Mouse (Mus musculus): Measurements from ENCODE around the gene Vmn1r114. TPM values are rescaled to one million over a fixed set of nuclear protein-coding genes. Genes with fewer than 3 reads are reported as not detected.
"Not testable (repeated sequence)": the region's sequence is repeated elsewhere in the genome, so short reads cannot be mapped to it uniquely, and the experiment has no call there.

The Vmn1r114 gene
- not detected for total RNA-seq (2022)

DNA sequence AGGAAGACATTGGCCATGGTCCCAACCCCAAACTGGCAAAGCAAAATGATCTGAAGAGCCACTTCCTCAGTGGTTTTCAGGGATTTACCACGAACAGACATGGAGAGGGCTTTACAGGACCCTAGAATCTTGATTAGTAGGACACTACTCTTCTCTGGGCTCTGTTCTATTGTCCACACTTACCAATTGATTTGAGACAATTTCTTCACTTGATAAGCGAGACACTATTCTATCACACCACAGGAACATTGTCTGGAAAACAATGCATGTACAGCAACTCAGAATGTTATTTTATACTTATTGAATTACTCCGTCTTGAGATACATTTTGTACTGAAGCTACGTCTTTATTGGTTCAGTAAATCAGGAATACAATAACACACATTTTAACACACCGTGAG, at the start of gene Vmn1r114:
Vmn1r114 (minus strand) TSS at position 101 of the 400 bp plus-strand sequence.
- not testable (repeated sequence) for DNase-seq (ENCODE audit: low spot score in 2 of 2)

DNA sequence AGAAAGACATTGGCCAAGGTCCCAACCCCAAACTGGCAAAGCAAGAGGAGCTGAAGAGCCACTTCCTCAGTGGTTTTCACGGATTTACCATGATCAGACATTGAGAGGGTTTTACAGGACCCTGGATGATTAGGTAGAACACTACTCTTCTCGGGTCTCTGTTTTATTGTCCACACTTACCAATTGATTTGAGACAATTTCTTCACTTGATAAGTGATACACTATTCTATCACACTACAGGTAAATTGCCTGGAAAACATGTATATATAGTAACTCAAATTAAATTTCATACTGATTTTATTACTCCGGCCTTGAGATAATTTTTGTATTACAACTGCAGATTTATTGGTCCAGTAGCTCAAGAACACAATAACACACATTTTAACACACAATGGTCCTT, 32.9 kb upstream of the Vmn1r114 start, which contains the start of gene Vmn1r115:
Vmn1r115 (minus strand) TSS at position 101 of the 400 bp plus-strand sequence.
- not testable (repeated sequence) for DNase-seq (ENCODE audit: low spot score in 2 of 2)

DNA sequence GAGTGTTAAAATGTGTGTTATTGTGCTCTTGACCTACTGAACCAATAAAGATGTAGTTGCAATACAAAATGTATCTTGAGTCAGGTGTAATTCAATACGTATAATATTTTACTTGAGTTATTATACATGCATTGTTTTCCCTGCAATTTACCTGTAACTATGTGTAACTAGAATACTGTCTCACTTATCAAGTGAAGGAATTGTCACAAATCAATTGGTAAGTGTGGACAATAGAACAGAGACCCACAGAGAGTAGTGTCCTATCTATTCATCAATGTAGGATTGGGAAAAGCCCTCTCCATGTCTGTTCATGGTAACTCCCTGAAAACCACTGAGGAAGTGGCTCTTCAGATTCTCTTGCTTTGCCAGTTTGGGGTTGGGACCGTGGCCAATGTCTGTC, 25.0 kb downstream of the Vmn1r114 start, which contains the start of gene Vmn1r113:
Vmn1r113 (plus strand) TSS at position 301 of the 400 bp plus-strand sequence.
- DNase-seq (ENCODE audit: low spot score in 2 of 2), result not testable (repeated sequence)

DNA sequence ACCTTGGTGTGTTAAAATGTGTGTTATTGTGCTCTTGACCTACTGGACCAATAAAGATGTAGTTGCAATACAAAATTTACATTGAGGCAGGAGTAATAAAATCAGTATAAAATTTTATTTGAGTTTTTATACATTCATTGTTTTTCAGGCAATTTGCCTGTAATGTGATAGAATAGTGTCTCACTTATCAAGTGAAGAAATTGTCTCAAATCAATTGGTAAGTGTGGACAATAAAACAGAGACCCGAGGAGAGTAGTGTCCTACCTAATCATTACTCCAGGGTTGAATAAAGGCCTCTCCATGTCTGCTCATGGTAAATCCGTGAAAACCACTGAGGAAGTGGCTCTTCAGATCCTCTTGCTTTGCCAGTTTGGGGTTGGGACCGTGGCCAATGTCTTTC, 41.1 kb downstream of the Vmn1r114 start, which contains the start of gene Vmn1r112:
Vmn1r112 (plus strand) TSS at position 301 of the 400 bp plus-strand sequence.
- not testable (repeated sequence) for DNase-seq (ENCODE audit: low spot score in 2 of 2)

Other genes with a start within 250 kb of the Vmn1r114 start
- not detected for gene Gm4141, start 235.9 kb downstream of the Vmn1r114 start, total RNA-seq (2022)
- gene Gm4513, start 213.2 kb downstream of the Vmn1r114 start, total RNA-seq (2022), result not detected
- not detected for gene Vmn1r107, start 143.3 kb downstream of the Vmn1r114 start, total RNA-seq (2022)
- not detected for gene Vmn1r111, start 109.0 kb downstream of the Vmn1r114 start, total RNA-seq (2022)
- not detected for gene Gm10668, start 81.6 kb downstream of the Vmn1r114 start, total RNA-seq (2022)
- not detected for gene Vmn1r112, start 41.0 kb downstream of the Vmn1r114 start, total RNA-seq (2022)
- gene Vmn1r113, start 24.9 kb downstream of the Vmn1r114 start, total RNA-seq (2022), result not detected
- gene Vmn1r115, start 32.8 kb upstream of the Vmn1r114 start, total RNA-seq (2022), result not detected
- not detected for gene Vmn1r116, start 60.1 kb upstream of the Vmn1r114 start, total RNA-seq (2022)
- gene Vmn1r117, start 71.9 kb upstream of the Vmn1r114 start, total RNA-seq (2022), result not detected
- gene Vmn1r118, start 100.2 kb upstream of the Vmn1r114 start, total RNA-seq (2022), result not detected
- gene Vmn1r119, start 200.3 kb upstream of the Vmn1r114 start, total RNA-seq (2022), result not detected
- not detected for gene Vmn1r120, start 241.6 kb upstream of the Vmn1r114 start, total RNA-seq (2022)

All from left cerebral cortex, adult 8-10 months (tissue).